Mouse (Mus musculus) E14TG2a.4 (cell line): ENCODE results near the gene Stbd1.

ENCODE experiments used
- CTCF ChIP-seq: conservative IDR thresholded peaks from 2 replicates; pipeline ENCODE4 v1.5.1; 2014; ENCODE audit warnings: low read length
- NANOG ChIP-seq: IDR thresholded peaks from 2 replicates; pipeline ENCODE4 v1.6.1; 2014; ENCODE audit warnings: borderline replicate concordance, low read length, mixed read lengths

GRCm38 (mm10) chr5:92553939-92554338 lies 48.9 kb upstream of the Stbd1 start:
- TF ChIP-seq CTCF, result peak; percentile 96
- TF ChIP-seq NANOG, result no peak
